Mouse (Mus musculus) layer of hippocampus, adult 9-10 months (tissue): ENCODE data around the gene Zfp677.
A peak's percentile ranks its signal among the peaks of the same experiment; 100 is the strongest.
"Not testable (repeated sequence)": the region's sequence is repeated elsewhere in the genome, so short reads cannot be mapped to it uniquely, and the experiment has no call there.

ENCODE experiments used
- DNase-seq: peaks from one replicate; pipeline ENCODE4 v3.0.0; 2022; ENCODE audit warnings: low spot score

Gene Zfp677

GRCm38 (mm10) chr17:21383391-21384056 is at the start of gene Zfp677:
Gene Zfp677 (plus strand): TSS chr17:21383748.
- DNase-seq, result peak; percentile 24

- not testable (repeated sequence) for DNase-seq
These were observed 15.5 kb upstream of the Zfp677 start for GRCm38 (mm10) chr17:21368018-21368417.

- no peak for DNase-seq
These were observed 13.4 kb upstream of the Zfp677 start for GRCm38 (mm10) chr17:21369925-21370719.

- no peak for DNase-seq
These were observed 8.2 kb upstream of the Zfp677 start for GRCm38 (mm10) chr17:21375311-21375710.

GRCm38 (mm10) chr17:21384057-21384411 is 486 bp downstream of the Zfp677 start:
- DNase-seq, result no peak

GRCm38 (mm10) chr17:21422664-21423599 is 39.4 kb downstream of the Zfp677 start, which contains the start of gene Zfp54:
Gene Zfp54 (plus strand): TSS chr17:21423227.
- peak; percentile 40 for DNase-seq

- not testable (repeated sequence) for DNase-seq
These were observed 55.4 kb downstream of the Zfp677 start for GRCm38 (mm10) chr17:21438806-21439400.
